Mouse (Mus musculus): ENCODE measurements around the gene Mettl7a3.

DNA sequence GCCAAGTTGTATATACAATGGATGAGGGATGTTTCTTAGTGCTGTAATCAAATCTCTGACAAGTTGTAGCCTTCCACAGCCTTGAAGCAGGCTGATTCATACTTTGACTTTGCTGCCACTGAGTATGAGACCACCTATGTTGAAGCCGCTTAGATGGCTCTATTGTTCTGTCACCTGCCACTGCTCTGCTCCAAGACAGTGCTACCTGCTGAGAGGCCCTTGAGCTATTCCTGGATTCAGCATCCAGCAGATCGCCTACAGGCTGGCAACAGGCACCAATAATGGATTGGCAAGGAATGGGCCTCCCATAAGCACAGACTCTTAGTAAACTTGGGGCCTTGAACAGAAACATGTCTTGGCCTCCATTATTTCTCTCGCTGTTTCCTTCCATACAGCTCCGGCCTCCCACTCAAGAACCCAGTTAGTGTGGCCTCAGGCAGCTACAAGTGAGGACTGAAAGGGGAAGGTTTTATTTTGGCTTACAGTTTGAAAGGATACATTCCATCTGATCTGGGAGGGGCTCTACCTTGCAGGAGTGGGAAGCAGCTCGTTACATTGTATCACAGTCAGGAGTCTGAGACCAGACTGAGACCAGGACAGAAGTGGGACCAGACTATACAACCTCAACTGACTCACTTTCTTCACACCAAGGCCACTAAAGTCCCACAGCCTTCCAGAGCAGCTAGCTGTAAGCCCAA, 20.1 kb upstream of the Mettl7a3 start:
- TF ChIP-seq CTCF (IDR thresholded peaks at IDR 0.05 in 2 of 3, conservative IDR thresholded peaks at IDR 0.05 in 1 of 3; ENCODE audit: control insufficient read depth in 1 of 3, insufficient read depth in 1 of 3, low read depth in 2 of 3, low read length in 3 of 3, poor library complexity in 1 of 3, severe bottlenecking in 1 of 3) = no peak
- no peak for TF ChIP-seq CHD2 (IDR thresholded peaks at IDR 0.05; ENCODE audit: low read length)
- no peak for TF ChIP-seq POLR2A (IDR thresholded peaks at IDR 0.05; ENCODE audit: control insufficient read depth in 1 of 2, insufficient read depth in 1 of 2, low read depth in 1 of 2, low read length in 2 of 2, poor library complexity in 1 of 2)
- no peak for TF ChIP-seq TCF12 (IDR thresholded peaks at IDR 0.05; ENCODE audit: low read depth, low read length)
- TF ChIP-seq EP300 (IDR thresholded peaks at IDR 0.05; ENCODE audit: low read depth in 1 of 2, low read length in 2 of 2) = no peak
- no peak for TF ChIP-seq TBP (IDR thresholded peaks at IDR 0.05; ENCODE audit: low read depth, low read length)
- no peak for TF ChIP-seq UBTF (IDR thresholded peaks at IDR 0.05; ENCODE audit: borderline replicate concordance, insufficient read depth, low read depth, low read length)
- TF ChIP-seq JUND (IDR thresholded peaks at IDR 0.05; ENCODE audit: low read depth, low read length) = no peak
- no peak for TF ChIP-seq ZKSCAN1 (IDR thresholded peaks at IDR 0.05; ENCODE audit: low read depth, low read length)
- TF ChIP-seq ELF1 (IDR thresholded peaks at IDR 0.05; ENCODE audit: low read depth, low read length) = no peak
- TF ChIP-seq HCFC1 (IDR thresholded peaks at IDR 0.05; ENCODE audit: low read depth, low read length) = no peak

Measured in MEL (cell line).